Mouse (Mus musculus): ENCODE data around the gene Actrt2. TPM values are rescaled to one million over a fixed set of nuclear protein-coding genes. Genes with fewer than 3 reads are reported as not detected.
A peak's percentile ranks its signal among the peaks of the same experiment; 100 is the strongest.

Gene Actrt2
- polyA plus RNA-seq, 1 experiment from 2014 or later: not detected

DNA sequence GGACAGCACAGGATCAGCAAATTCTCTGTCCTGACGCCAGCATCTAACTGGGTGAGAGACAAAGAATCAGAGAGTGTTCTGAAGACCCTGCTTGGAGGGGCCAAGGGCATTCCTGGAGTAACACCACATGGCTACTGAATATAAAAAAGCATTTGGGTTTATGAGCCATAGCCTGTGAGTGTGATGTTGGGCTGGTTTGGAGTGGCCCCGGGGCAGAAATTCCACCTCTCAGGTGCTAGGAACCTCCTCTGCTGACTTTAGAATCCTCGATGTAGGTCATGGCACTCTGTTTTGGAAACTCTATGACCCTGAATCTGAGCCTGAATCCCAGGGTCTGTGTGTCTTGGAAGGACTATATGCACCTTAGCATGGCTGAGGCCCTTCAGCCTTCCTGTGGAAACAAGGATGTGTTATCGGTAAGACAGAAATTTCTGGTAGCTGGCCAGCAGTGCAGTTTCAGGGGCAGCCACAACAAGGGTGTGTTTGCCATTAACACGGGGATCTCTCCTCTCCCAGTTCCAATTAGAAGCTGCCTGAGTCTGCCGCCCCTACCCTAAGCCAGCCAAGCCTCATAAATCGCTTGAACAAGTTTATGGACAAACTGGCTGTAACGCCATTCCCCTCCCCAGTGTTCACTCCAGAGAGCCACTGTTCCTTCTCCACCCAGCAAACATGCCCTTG lies 3.7 kb upstream of the Actrt2 start:
- 12% methylated on average over 8 of the region's 8 CpGs for WGBS
- peaks cover 31% of the 10 kb centered on the region for H3K27me3 ChIP-seq (ENCODE audit: insufficient read depth, low read length)
- no peaks in the 10 kb centered on the region for H3K36me3 ChIP-seq (ENCODE audit: insufficient read depth, low read length)
- peaks cover 6% of the 10 kb centered on the region for H3K4me1 ChIP-seq (ENCODE audit: insufficient read depth, low read length)
- no peaks in the 10 kb centered on the region for H3K9me3 ChIP-seq (ENCODE audit: low read length)
- H3K27ac ChIP-seq (ENCODE audit: low read length): peak overlapping the region; percentile 22; the same call in 1 of the 2 replicates
- H3K4me3 ChIP-seq (ENCODE audit: low read length): no peak overlapping the region
- H3K4me2 ChIP-seq (replicated peaks; ENCODE audit: low read depth, low read length): no peak overlapping the region
- H3K9ac ChIP-seq (replicated peaks; ENCODE audit: low read length): no peak overlapping the region
- peak; percentile 61 for ATAC-seq (ENCODE audit: low FRiP score, low TSS enrichment)

DNA sequence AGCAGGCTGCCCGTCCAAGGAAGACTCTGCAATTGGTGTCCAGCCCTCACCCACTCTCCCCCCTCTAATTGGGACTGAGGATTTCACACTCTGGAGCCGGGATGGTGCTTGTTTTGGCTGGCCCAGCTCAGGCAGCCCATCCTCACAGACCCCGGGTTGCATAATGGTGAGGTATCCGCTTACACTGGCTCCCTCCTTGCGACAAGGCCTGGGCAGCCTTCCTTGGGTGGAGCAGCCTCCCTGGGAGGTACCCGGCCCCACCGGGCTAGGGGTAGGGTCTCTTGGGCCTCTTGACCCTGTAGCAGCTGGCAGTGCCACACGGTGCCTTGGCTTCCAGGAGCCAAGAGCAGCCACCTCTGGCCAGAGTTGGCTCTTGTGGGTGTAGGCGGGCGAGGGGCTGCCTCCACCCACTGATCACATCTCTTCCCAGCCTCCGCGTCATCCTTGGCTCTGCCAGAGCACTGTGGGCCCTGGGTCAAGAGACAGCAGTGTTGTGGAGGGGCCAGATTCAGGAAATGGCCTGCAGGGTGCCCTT lies 4.9 kb downstream of the Actrt2 start:
- Histone ChIP-seq H3K4me3 (ENCODE audit: low read length) (no peak overlapping the region), H3K9ac (replicated peaks; ENCODE audit: low read length) (no peak overlapping the region), H3K27ac (ENCODE audit: low read length) (no peak overlapping the region), H3K4me2 (replicated peaks; ENCODE audit: low read depth, low read length) (no peak overlapping the region), H3K27me3 (ENCODE audit: insufficient read depth, low read length) (peaks cover 47% of the 10 kb centered on the region), H3K4me1 (ENCODE audit: insufficient read depth, low read length) (no peaks in the 10 kb centered on the region), H3K9me3 (ENCODE audit: low read length) (no peaks in the 10 kb centered on the region), H3K36me3 (ENCODE audit: insufficient read depth, low read length) (no peaks in the 10 kb centered on the region)
- ATAC-seq (ENCODE audit: low FRiP score, low TSS enrichment): no peak
- WGBS: 44% methylated on average over 12 of the region's 12 CpGs

DNA sequence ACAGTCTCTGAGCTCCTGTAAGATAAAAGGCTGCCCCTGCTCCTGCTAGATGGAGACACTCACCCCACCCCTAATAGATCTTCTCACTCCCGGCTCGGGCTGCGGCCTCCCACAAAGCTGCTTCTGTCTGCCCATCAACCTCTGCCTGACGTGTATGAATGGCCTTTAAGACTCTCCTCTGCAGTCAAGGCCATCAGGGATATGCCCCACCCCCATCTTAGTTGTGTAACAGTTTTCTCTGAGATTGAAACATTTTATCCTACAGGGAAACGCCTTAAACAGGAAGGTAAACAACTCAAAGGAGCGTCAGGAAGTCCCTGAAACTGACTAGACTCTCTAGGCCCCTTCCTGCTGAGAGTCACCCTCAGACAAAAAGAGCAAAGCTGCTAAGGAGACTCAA lies 6.4 kb downstream of the Actrt2 start:
- ATAC-seq (ENCODE audit: low FRiP score, low TSS enrichment): no peak
- no peaks in the 10 kb centered on the region for H3K36me3 ChIP-seq (ENCODE audit: insufficient read depth, low read length)

DNA sequence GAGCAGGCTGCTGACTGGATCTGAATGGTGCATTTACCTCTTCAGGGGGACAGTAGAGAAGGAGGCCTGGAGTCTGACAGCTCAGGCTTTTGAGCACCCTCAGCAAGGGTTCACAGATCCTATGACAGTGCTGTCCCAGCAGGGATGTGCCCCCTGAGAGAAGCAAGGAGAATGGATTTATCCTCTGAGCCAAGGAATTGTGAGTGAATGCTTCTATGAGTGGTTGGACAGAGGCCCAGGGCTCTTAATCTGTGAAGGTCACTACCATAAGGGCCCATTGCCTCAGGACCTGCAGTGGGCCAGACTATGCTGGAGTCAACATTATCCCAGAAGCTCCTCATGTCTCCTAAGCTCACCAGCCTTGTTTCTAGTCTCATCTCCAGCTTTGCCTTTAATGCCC lies 7.6 kb downstream of the Actrt2 start:
- H3K27ac ChIP-seq (ENCODE audit: low read length): no peak overlapping the region

More for the DNA sequence above, 6.4 kb downstream of the Actrt2 start:
- H3K27ac ChIP-seq (ENCODE audit: low read length): no peak overlapping the region
- peaks cover 48% of the 10 kb centered on the region for H3K27me3 ChIP-seq (ENCODE audit: insufficient read depth, low read length)
- H3K4me3 ChIP-seq (ENCODE audit: low read length): no peak overlapping the region
- no peak overlapping the region for H3K9ac ChIP-seq (replicated peaks; ENCODE audit: low read length)
- WGBS: 24% methylated on average over 6 of the region's 6 CpGs
- no peaks in the 10 kb centered on the region for H3K9me3 ChIP-seq (ENCODE audit: low read length)
- H3K4me1 ChIP-seq (ENCODE audit: insufficient read depth, low read length): no peaks in the 10 kb centered on the region
- H3K4me2 ChIP-seq (replicated peaks; ENCODE audit: low read depth, low read length): no peak overlapping the region

DNA sequence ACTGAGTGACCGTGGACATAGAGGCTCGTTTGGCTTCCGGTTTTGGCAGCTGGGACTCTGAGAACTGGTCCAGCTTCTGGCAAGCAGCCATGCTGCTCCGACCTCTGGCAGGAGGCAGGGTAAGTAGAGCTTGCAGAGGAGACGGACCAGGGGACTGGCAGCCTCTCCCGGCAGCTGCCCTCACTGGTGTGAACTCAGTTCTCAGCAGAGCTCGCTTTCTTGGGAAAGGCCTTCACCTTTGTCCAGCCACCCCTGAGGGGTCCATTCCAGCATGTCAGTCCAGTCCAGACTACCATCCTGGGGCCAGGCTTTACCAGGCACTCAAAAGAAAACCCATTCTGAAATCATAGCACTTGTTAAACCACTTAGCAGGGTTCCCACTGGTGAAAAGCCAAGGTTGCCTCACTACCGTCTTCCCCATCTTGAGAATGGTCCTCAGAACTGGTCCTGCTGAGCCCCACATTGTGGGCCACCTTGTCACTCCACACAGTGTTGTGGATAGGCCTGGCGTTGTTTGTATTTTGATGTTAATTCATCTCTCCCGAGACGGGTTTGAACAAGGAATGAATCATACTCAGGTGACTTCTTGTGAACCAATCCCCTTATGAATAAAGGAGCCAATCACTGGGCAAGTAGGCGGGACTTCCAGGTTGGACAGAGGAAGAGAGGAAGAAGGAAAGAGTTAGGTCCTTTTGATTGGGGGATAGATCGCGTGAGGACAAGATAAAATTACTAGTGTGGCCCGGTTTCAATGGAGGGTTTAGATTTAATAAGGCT lies 12.3 kb downstream of the Actrt2 start:
- WGBS: 83% methylated on average over 15 of the region's 15 CpGs
- Histone ChIP-seq H3K4me2 (replicated peaks; ENCODE audit: low read depth, low read length) (no peak overlapping the region), H3K36me3 (ENCODE audit: insufficient read depth, low read length) (no peaks in the 10 kb centered on the region), H3K4me1 (ENCODE audit: insufficient read depth, low read length) (0 out of 2 replicates have a peak, but pooled peaks cover 5% of the 10 kb centered on the region), H3K27ac (ENCODE audit: low read length) (no peak overlapping the region), H3K4me3 (ENCODE audit: low read length) (no peak overlapping the region), H3K9ac (replicated peaks; ENCODE audit: low read length) (no peak overlapping the region), H3K27me3 (ENCODE audit: insufficient read depth, low read length) (peaks cover 25% of the 10 kb centered on the region), H3K9me3 (ENCODE audit: low read length) (no peaks in the 10 kb centered on the region)
- no peak for ATAC-seq (ENCODE audit: low FRiP score, low TSS enrichment)

More for the DNA sequence above, 7.6 kb downstream of the Actrt2 start:
- no peaks in the 10 kb centered on the region for H3K36me3 ChIP-seq (ENCODE audit: insufficient read depth, low read length)
- no peak overlapping the region for H3K9ac ChIP-seq (replicated peaks; ENCODE audit: low read length)
- no peak for ATAC-seq (ENCODE audit: low FRiP score, low TSS enrichment)
- peaks cover 41% of the 10 kb centered on the region for H3K27me3 ChIP-seq (ENCODE audit: insufficient read depth, low read length)
- no peaks in the 10 kb centered on the region for H3K4me1 ChIP-seq (ENCODE audit: insufficient read depth, low read length)
- H3K4me2 ChIP-seq (replicated peaks; ENCODE audit: low read depth, low read length): no peak overlapping the region
- H3K9me3 ChIP-seq (ENCODE audit: low read length): no peaks in the 10 kb centered on the region
- H3K4me3 ChIP-seq (ENCODE audit: low read length): no peak overlapping the region

DNA sequence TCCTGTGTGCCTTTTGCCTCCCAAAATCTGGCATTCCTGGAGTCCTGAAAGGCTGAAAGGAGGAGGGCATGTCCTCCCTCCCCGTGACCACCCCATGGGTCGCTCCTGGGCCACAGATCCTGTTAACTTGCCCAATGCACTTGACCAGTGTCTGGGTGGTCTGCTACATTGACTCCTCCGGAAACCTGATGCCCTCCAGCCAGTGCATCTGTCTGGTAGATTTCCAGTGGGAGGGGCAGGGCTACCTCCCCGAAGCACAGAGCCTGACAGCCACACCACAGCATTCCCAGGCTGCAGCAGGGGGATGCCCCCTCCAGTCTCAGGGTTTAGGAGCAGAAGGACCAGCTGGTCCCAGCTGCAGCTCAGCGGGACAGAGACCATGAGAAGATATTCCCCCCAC lies 15.2 kb downstream of the Actrt2 start:
- H3K9ac ChIP-seq (replicated peaks; ENCODE audit: low read length): no peak overlapping the region
- 7% methylated on average over 5 of the region's 5 CpGs for WGBS
- peak; percentile 75 for ATAC-seq (ENCODE audit: low FRiP score, low TSS enrichment)
- H3K36me3 ChIP-seq (ENCODE audit: insufficient read depth, low read length): no peaks in the 10 kb centered on the region
- H3K27ac ChIP-seq (ENCODE audit: low read length): no peak overlapping the region
- 0 out of 2 replicates have a peak, but pooled peaks cover 5% of the 10 kb centered on the region for H3K4me1 ChIP-seq (ENCODE audit: insufficient read depth, low read length)
- H3K4me2 ChIP-seq (replicated peaks; ENCODE audit: low read depth, low read length): no peak overlapping the region
- peaks cover 30% of the 10 kb centered on the region for H3K27me3 ChIP-seq (ENCODE audit: insufficient read depth, low read length)
- peaks cover 3% of the 10 kb centered on the region; the same call in 1 of the 2 replicates for H3K9me3 ChIP-seq (ENCODE audit: low read length)
- no peak overlapping the region for H3K4me3 ChIP-seq (ENCODE audit: low read length)

GRCm38 (mm10) chr4:154649083-154649747 lies 18.5 kb downstream of the Actrt2 start:
- no peak for ATAC-seq (ENCODE audit: low FRiP score, low TSS enrichment)
- 81% methylated on average over 19 of the region's 19 CpGs for WGBS
- peaks cover 31% of the 10 kb centered on the region for H3K27me3 ChIP-seq (ENCODE audit: insufficient read depth, low read length)

GRCm38 (mm10) chr4:154642496-154642895 lies 25.2 kb downstream of the Actrt2 start:
- H3K27ac ChIP-seq (ENCODE audit: low read length): no peak overlapping the region
- no peak overlapping the region for H3K4me3 ChIP-seq (ENCODE audit: low read length)
- peaks cover 76% of the 10 kb centered on the region for H3K27me3 ChIP-seq (ENCODE audit: insufficient read depth, low read length)
- H3K36me3 ChIP-seq (ENCODE audit: insufficient read depth, low read length): no peaks in the 10 kb centered on the region
- no peak overlapping the region for H3K4me2 ChIP-seq (replicated peaks; ENCODE audit: low read depth, low read length)
- ATAC-seq (ENCODE audit: low FRiP score, low TSS enrichment): no peak
- WGBS: 5% methylated on average over 6 of the region's 6 CpGs
- H3K4me1 ChIP-seq (ENCODE audit: insufficient read depth, low read length): peaks cover 2% of the 10 kb centered on the region
- no peak overlapping the region for H3K9ac ChIP-seq (replicated peaks; ENCODE audit: low read length)
- peaks cover 14% of the 10 kb centered on the region; the same call in 1 of the 2 replicates for H3K9me3 ChIP-seq (ENCODE audit: low read length)

More at GRCm38 (mm10) chr4:154649083-154649747, 18.5 kb downstream of the Actrt2 start:
- Histone ChIP-seq H3K4me3 (ENCODE audit: low read length) (no peak overlapping the region), H3K9ac (replicated peaks; ENCODE audit: low read length) (no peak overlapping the region), H3K27ac (ENCODE audit: low read length) (no peak overlapping the region), H3K4me1 (ENCODE audit: insufficient read depth, low read length) (0 out of 2 replicates have a peak, but pooled peaks cover 5% of the 10 kb centered on the region), H3K4me2 (replicated peaks; ENCODE audit: low read depth, low read length) (no peak overlapping the region), H3K9me3 (ENCODE audit: low read length) (peaks cover 17% of the 10 kb centered on the region; the same call in 1 of the 2 replicates), H3K36me3 (ENCODE audit: insufficient read depth, low read length) (no peaks in the 10 kb centered on the region)

- peak overlapping the region; percentile 27 for H3K27ac ChIP-seq (ENCODE audit: low read length)
- H3K9me3 ChIP-seq (ENCODE audit: low read length): peaks cover 4% of the 10 kb centered on the region; the same call in 1 of the 2 replicates
- ATAC-seq (ENCODE audit: low FRiP score, low TSS enrichment): no peak
- peak overlapping the region; percentile 87 for H3K9ac ChIP-seq (replicated peaks; ENCODE audit: low read length)
- WGBS: 4% methylated on average over 32 of the region's 32 CpGs
- H3K4me1 ChIP-seq (ENCODE audit: insufficient read depth, low read length): peaks cover 10% of the 10 kb centered on the region
- H3K36me3 ChIP-seq (ENCODE audit: insufficient read depth, low read length): no peaks in the 10 kb centered on the region
- H3K4me2 ChIP-seq (replicated peaks; ENCODE audit: low read depth, low read length): peak overlapping the region; percentile 88
- H3K27me3 ChIP-seq (ENCODE audit: insufficient read depth, low read length): peaks cover 85% of the 10 kb centered on the region
- H3K4me3 ChIP-seq (ENCODE audit: low read length): no peak overlapping the region
Measured at GRCm38 (mm10) chr4:154641296-154642110, 26.2 kb downstream of the Actrt2 start.

All from kidney, embryonic 16.5 days (tissue).